Mouse (Mus musculus) thymus, adult 2 months (tissue): ENCODE results near the gene Klf6.

Experiments
- CTCF ChIP-seq: fragments of 200-500 bp; IDR thresholded peaks from 2 replicates; pipeline ENCODE4 v1.5.1; 2012; ENCODE audit warnings: mild to moderate bottlenecking, control low read depth, low read length, moderate library complexity, borderline replicate concordance; ENCODE audit not compliant: control insufficient read depth, poor library complexity, insufficient read depth; ENCODE audit errors: extremely low read depth
- POLR2A ChIP-seq: fragments of 200-500 bp; IDR thresholded peaks from 2 replicates; pipeline ENCODE4 v1.6.1; 2012; ENCODE audit warnings: mild to moderate bottlenecking, low read length, control low read depth, moderate library complexity; ENCODE audit not compliant: control insufficient read depth, poor library complexity, insufficient read depth; ENCODE audit errors: extremely low read depth

GRCm38 (mm10) chr13:5919966-5920365, 58.7 kb downstream of the Klf6 start:
- TF ChIP-seq CTCF (no peak), POLR2A (no peak)
